Mouse (Mus musculus) lung, postnatal 0 days (tissue): ENCODE measurements at regions not wholly inside any gene's neighbourhood (a gene's known extent, or its start where the extent isn't known, plus 50 kb on each side); places are given as distances from the start of the nearest gene placed in this dataset.
A peak's percentile ranks its signal among the peaks of the same experiment; 100 is the strongest.

Experiments
- CTCF ChIP-seq: IDR thresholded peaks from 2 replicates; pipeline ENCODE4 v1.5.1; 2016; ENCODE audit warnings: antibody characterized with exemption, mild to moderate bottlenecking
- EP300 ChIP-seq: IDR thresholded peaks from 2 replicates; pipeline ENCODE4 v1.6.1; 2016; ENCODE audit warnings: antibody characterized with exemption, mild to moderate bottlenecking, control low read depth

DNA sequence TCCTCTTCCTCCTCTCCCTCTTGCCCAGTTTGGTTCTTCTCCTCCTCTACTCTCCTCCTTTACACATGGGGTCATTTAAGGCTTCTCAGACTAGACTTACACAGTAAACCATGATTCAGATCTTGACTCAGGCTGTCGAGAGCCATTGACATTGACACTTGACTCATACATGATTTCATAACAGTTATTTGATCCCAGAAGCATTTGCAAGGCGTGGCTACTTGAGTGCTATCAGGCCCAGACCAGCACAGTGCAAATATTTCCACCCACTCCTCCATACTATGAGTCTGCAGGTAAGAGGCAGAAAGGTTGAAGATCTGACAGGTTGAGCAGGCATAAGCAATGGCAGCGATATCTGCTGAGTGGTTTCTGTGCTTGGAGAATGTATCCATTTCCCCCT, 99.2 kb downstream of the Rab11fip2 start:
- peak; percentile 98 for TF ChIP-seq EP300
- no peak for TF ChIP-seq CTCF
